ENCODE assay signal across 31 mouse cellular contexts in the genomic region with DNA sequence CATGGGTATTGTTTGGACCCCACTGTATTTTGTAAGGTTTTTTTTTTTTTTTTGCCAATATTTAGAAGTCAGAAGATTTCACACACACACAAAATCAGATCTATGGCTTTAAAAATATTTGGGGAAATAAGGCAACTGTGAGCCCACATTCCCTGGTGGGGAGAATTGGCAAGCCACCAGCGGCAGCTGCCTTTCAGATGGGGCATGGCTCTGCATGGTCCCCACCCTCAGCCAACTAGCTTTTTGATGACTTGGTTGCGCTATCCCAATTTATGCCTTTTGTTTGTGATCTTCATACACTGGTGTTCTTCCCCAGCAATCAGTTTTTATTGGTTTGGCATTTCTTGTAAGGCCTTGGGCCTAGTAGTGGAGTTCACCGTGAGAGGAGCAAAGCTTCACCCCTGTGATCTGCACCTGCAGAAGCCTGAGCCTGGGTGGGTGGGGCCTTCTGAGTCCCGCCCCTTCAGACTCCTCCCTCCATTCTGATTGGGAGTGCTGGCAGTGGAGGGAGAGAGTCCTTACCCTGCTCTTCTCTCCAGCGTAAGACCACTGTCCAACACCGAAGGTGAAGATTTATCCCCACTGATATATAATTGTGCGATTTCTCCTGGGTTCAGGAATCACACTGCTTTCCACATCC. TPM values are rescaled to one million over a fixed set of nuclear protein-coding genes. Genes with fewer than 3 reads are reported as not detected.
DNase-seq lines count a peak whose midpoint lies in the region; ATAC-seq and TF ChIP-seq lines count a peak whose summit lies in the region.
"Had no signal": no experiment of that assay in that cellular context is flagged by ENCODE, and none has a peak within 500 bp of the region (broad histone marks: within the 10 kb centered on the region; RNA-seq: fewer than 3 reads in every experiment).

No protein-coding gene starts in this region.

- WGBS in lung, embryonic 14.5 days = 67% methylated on average over 7 of the region's 7 CpGs
- whole genome bisulfite sequencing in thymus, adult 2 months = 81% methylated on average over 7 of the region's 7 CpGs
- WGBS in forebrain, embryonic 12.5 days = 80% methylated on average over 7 of the region's 7 CpGs

- no peaks in the 10 kb centered on the region for H3K27me3 ChIP-seq in lung, embryonic 14.5 days (ENCODE audit: insufficient read depth, low read length)
- H3K27me3 ChIP-seq in thymus, adult 2 months (ENCODE audit: control insufficient read depth, insufficient read depth, low read length) = no peaks in the 10 kb centered on the region
- no peaks in the 10 kb centered on the region; the same call in 1 of the 2 replicates for H3K27me3 ChIP-seq in forebrain, embryonic 12.5 days
- H3K27me3 ChIP-seq: embryonic facial prominence, embryonic 12.5 days; heart, embryonic 12.5 days; hindbrain, embryonic 12.5 days; kidney, embryonic 15.5 days; limb, embryonic 15.5 days; lung, embryonic 15.5 days; midbrain, embryonic 15.5 days; neural tube, embryonic 13.5 days; Patski; stomach, embryonic 15.5 days had no signal

- no peak overlapping the region for H3K4me2 ChIP-seq in lung, embryonic 14.5 days
- H3K4me2 ChIP-seq in forebrain, embryonic 12.5 days = no peak overlapping the region
- H3K4me2 ChIP-seq: embryonic facial prominence, embryonic 12.5 days; heart, embryonic 12.5 days; hindbrain, embryonic 12.5 days; kidney, embryonic 15.5 days; limb, embryonic 15.5 days; lung, embryonic 15.5 days; midbrain, embryonic 15.5 days; neural tube, embryonic 13.5 days; stomach, embryonic 15.5 days had no signal

- no peak for ATAC-seq in CD4-positive, CD25-positive, alpha-beta regulatory T cell, adult 4 months
- 0 out of 2 replicates have a peak, but pooled peaks have one; percentile 7 for ATAC-seq in lung, embryonic 14.5 days (ENCODE audit: insufficient read depth)
- ATAC-seq in forebrain, embryonic 12.5 days (ENCODE audit: low FRiP score) = no peak
- ATAC-seq: forebrain, embryonic 14.5 days; midbrain, embryonic 15.5 days; Patski had no signal

- DNase-seq in CD4-positive, CD25-positive, alpha-beta regulatory T cell, adult 2 months (ENCODE audit: low read depth, low spot score) = peak; percentile 21
- no peak for DNase-seq in lung, embryonic 14.5 days
- no peak for DNase-seq in lung, postnatal 25 days (ENCODE audit: low spot score)
- DNase-seq in thymus, adult 2 months = peak; percentile 48
- no peak for DNase-seq in frontal cortex, postnatal 14 days (ENCODE audit: low spot score in 2 of 2)
- DNase-seq in right cerebral cortex, postnatal 4 days = no peak
- DNase-seq: adrenal gland, postnatal 10 days; cerebellum, adult 9-11 months; gastrocnemius, postnatal 10 days; heart, postnatal 10 days; kidney, adult 11 months; kidney, postnatal 36 days; layer of hippocampus, adult 9-11 months; lung, postnatal 4 days had no signal

- no peaks in the 10 kb centered on the region for H3K9me3 ChIP-seq in lung, embryonic 14.5 days (ENCODE audit: low read depth, low read length)
- H3K9me3 ChIP-seq in forebrain, embryonic 12.5 days = no peaks in the 10 kb centered on the region
- H3K9me3 ChIP-seq: embryonic facial prominence, embryonic 12.5 days; G1E; heart, embryonic 12.5 days; hindbrain, embryonic 12.5 days; kidney, embryonic 15.5 days; limb, embryonic 15.5 days; lung, embryonic 15.5 days; midbrain, embryonic 15.5 days; neural tube, embryonic 13.5 days; stomach, embryonic 15.5 days had no signal

- peaks cover 12% of the 10 kb centered on the region; the same call in 1 of the 2 replicates for H3K4me1 ChIP-seq in lung, embryonic 14.5 days (ENCODE audit: insufficient read depth)
- peaks cover 33% of the 10 kb centered on the region for H3K4me1 ChIP-seq in thymus, adult 2 months (replicated peaks; ENCODE audit: control insufficient read depth, insufficient read depth, low read length)
- peaks cover 13% of the 10 kb centered on the region for H3K4me1 ChIP-seq in forebrain, embryonic 12.5 days

- H3K9ac ChIP-seq in lung, embryonic 14.5 days = no peak overlapping the region
- no peak overlapping the region for H3K9ac ChIP-seq in forebrain, embryonic 12.5 days
- H3K9ac ChIP-seq: embryonic facial prominence, embryonic 12.5 days; heart, embryonic 12.5 days; hindbrain, embryonic 12.5 days; kidney, embryonic 15.5 days; limb, embryonic 15.5 days; liver, embryonic 14.5 days; lung, embryonic 15.5 days; midbrain, embryonic 15.5 days; neural tube, embryonic 13.5 days; stomach, embryonic 15.5 days had no signal

- H3K36me3 ChIP-seq in lung, embryonic 14.5 days (ENCODE audit: insufficient read depth) = no peaks in the 10 kb centered on the region
- H3K36me3 ChIP-seq in thymus, adult 2 months (ENCODE audit: control insufficient read depth, insufficient read depth, low read length) = no peaks in the 10 kb centered on the region
- H3K36me3 ChIP-seq in forebrain, embryonic 12.5 days (replicated peaks) = no peaks in the 10 kb centered on the region
- H3K36me3 ChIP-seq: embryonic facial prominence, embryonic 12.5 days; G1E; heart, embryonic 12.5 days; hindbrain, embryonic 12.5 days; kidney, embryonic 15.5 days; limb, embryonic 15.5 days; lung, embryonic 15.5 days; midbrain, embryonic 15.5 days; neural tube, embryonic 13.5 days; stomach, embryonic 15.5 days had no signal

- no peak for TF ChIP-seq POLR2A in thymus, adult 2 months (IDR thresholded peaks at IDR 0.05; ENCODE audit: control insufficient read depth, extremely low read depth, insufficient read depth, low read length, poor library complexity)

- TF ChIP-seq CTCF in lung, embryonic 14.5 days (IDR thresholded peaks at IDR 0.05; ENCODE audit: low read depth) = no peak
- no peak for TF ChIP-seq CTCF in thymus, adult 2 months (IDR thresholded peaks at IDR 0.05; ENCODE audit: borderline replicate concordance, control insufficient read depth, extremely low read depth, insufficient read depth, low read length, poor library complexity)

- H3K27ac ChIP-seq in lung, embryonic 14.5 days (ENCODE audit: low read depth) = no peak overlapping the region
- H3K27ac ChIP-seq in thymus, adult 2 months (ENCODE audit: control insufficient read depth, insufficient read depth, low read length) = peak overlapping the region; percentile 70
- no peak overlapping the region for H3K27ac ChIP-seq in forebrain, embryonic 12.5 days
- H3K27ac ChIP-seq: embryonic facial prominence, embryonic 12.5 days; hindbrain, embryonic 12.5 days; kidney, embryonic 15.5 days; limb, embryonic 15.5 days; liver, embryonic 14.5 days; lung, embryonic 15.5 days; midbrain, embryonic 15.5 days; neural tube, embryonic 13.5 days; stomach, embryonic 15.5 days had no signal

- no peak overlapping the region for H3K4me3 ChIP-seq in lung, embryonic 14.5 days (ENCODE audit: low read depth, low read length)
- no peak overlapping the region for H3K4me3 ChIP-seq in thymus, adult 2 months (ENCODE audit: control insufficient read depth, insufficient read depth, low read length)
- H3K4me3 ChIP-seq in forebrain, embryonic 12.5 days (replicated peaks) = no peak overlapping the region
- H3K4me3 ChIP-seq: embryonic facial prominence, embryonic 12.5 days; erythroblast, embryonic 14.5 days; heart, embryonic 12.5 days; hindbrain, embryonic 12.5 days; kidney, embryonic 15.5 days; limb, embryonic 15.5 days; lung, embryonic 15.5 days; midbrain, embryonic 15.5 days; neural tube, embryonic 13.5 days; stomach, embryonic 15.5 days had no signal

RNA-seq across cellular contexts. Expression of gene Olfml3, which starts 23.4 kb away (rescaled TPM):
- under 1 TPM; 0.34 to 0.78 TPM for polyA plus RNA-seq in CD4-positive, CD25-positive, alpha-beta regulatory T cell, adult 4 months (2017; shearing (Covaris generic))
- 79.0 and 82.5 TPM in 2 replicates for polyA plus RNA-seq in lung, embryonic 14.5 days (2014; fragmentation: Nextera tagmentation; extraction: Ambion mirVana)
- 4.2 and 6.1 TPM in 2 replicates for polyA plus RNA-seq in thymus, adult 2 months (2012; rRNA removed)
- 5.3 and 7.2 TPM in 2 replicates for polyA plus RNA-seq in forebrain, embryonic 12.5 days (2016; fragmentation: Nextera tagmentation; extraction: Ambion mirVana)
- polyA plus RNA-seq: G1E had no signal

RNA-seq across cellular contexts. Expression of gene Gm10964, which starts 24.8 kb away (rescaled TPM):
- polyA plus RNA-seq in CD4-positive, CD25-positive, alpha-beta regulatory T cell, adult 4 months (2017; shearing (Covaris generic)) = not detected
- polyA plus RNA-seq in lung, embryonic 14.5 days (2014; fragmentation: Nextera tagmentation; extraction: Ambion mirVana) = not detected in 2 replicates
- polyA plus RNA-seq in thymus, adult 2 months (2012; rRNA removed) = not detected in 2 replicates
- not detected in 2 replicates for polyA plus RNA-seq in forebrain, embryonic 12.5 days (2016; fragmentation: Nextera tagmentation; extraction: Ambion mirVana)
- polyA plus RNA-seq: brain, embryonic 14.5 days; embryonic facial prominence, embryonic 12.5 days; erythroblast, embryonic 14.5 days; forebrain, embryonic 14.5 days; G1E; heart, embryonic 12.5 days; hindbrain, embryonic 12.5 days; kidney, embryonic 15.5 days; limb, embryonic 15.5 days; liver, embryonic 14.5 days; lung, embryonic 15.5 days; midbrain, embryonic 15.5 days; neural tube, embryonic 13.5 days; Patski; stomach, embryonic 15.5 days had no signal

Comparison
In these comparisons a context has a peak if more than half of its experiments do, and no peak if none do; other contexts are left out.
1. DNase-seq: peak in CD4-positive, CD25-positive, alpha-beta regulatory T cell, adult 2 months (single experiment) and thymus, adult 2 months (single experiment); none in lung, embryonic 14.5 days (single experiment), lung, postnatal 25 days (single experiment), frontal cortex, postnatal 14 days (0 of 2) and right cerebral cortex, postnatal 4 days (single experiment).